Mouse (Mus musculus) B cell, adult (primary cell): ENCODE measurements around the gene Gm28434. TPM values are rescaled to one million over a fixed set of nuclear protein-coding genes. Genes with fewer than 3 reads are reported as not detected.

Experiments
- total RNA-seq: library from RNA; stranded (reverse); gene quantifications from 4 replicates; pipeline ENCODE4 v1.2.4, GENCODE M21; 2023; ENCODE audit not compliant: inconsistent age

Gm28434 gene
- total RNA-seq: not detected in 4 replicates

DNA sequence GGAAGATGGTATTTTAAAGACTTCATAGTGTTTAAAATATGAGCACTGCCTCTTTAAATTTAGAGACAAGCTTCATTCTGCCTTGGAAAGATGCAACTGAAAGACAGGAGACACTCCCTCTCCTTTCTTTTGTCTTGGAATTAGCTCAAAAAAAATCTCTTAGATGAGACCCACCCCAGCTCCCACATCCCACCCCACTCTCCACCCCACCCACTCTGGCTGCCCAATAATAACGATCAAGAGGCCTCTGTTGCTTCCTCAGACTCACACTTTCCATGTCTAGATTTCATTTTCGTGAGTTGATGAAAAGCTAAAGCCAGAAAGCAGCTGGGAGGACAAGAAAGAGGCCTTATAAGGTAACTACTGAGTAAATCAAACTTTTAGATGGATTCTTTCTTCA lies at the start of gene Gm28434, which contains the start of gene 2310003L06Rik:
Gene Gm28434, plus strand, starts transcription at position 317 of the 400 bp plus-strand sequence.
Gene 2310003L06Rik, plus strand, starts transcription at position 259 of the 400 bp plus-strand sequence.

DNA sequence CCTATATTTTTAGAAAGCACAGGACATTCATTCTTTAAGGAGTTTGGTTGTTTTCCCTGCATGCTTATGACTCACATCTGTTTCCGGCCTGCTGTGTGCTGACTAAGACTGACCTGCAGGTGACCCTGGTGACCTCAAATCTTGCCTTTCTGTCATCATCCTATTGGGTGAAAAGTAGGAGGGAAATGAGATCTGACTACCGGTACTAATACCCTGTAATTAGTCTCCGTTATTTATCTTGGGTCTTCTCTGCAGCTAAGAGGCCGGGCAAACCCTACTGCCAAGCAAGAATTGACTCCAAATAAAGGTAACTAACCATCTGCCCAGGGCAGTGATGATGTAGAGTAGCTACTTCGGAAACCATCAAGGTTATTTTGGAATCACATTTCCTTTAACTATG lies 43.9 kb upstream of the Gm28434 start, which contains the start of gene Csn3:
Gene Csn3, plus strand, starts transcription at position 208 of the 400 bp plus-strand sequence.

DNA sequence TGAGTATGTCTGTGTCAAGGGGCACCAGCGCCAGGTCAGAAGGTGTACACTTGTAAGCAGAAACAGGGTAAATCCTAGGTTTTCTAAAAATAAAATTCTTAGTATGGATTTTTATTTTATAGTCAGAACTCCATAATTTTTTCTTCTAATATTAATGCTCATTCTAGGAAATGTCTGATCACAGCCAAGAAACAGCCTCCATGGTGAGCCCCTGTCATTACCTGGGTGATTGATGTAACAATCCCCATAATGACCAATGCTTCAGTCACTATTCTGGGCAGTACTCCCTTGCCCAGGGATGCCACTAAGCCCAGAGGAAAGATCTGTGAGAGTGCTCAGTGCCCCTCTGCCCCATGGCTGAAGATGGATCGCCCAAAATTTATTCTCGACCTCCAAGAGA lies 9.8 kb downstream of the Gm28434 start, which contains the start of gene Cabs1:
Gene Cabs1, plus strand, starts transcription at position 301 of the 400 bp plus-strand sequence.

DNA sequence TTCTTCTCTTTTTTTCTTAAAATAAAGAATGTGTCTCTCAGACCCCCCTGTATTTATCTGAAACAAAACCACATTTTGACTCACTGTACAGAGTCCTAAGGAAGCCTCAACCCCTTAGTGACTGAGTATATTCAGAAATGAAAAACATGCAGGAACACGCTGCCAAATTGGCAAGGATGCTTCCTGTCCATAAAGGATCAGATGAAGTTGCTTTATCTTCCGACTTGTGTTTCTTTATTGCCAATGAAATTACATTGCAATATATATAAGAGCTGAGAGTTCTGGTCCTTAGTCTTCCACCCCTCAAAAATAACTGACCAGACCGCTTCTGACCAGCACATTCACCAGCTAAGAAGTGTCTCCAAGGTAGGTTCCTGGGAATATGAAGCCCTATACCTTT lies 32.9 kb downstream of the Gm28434 start, which contains the start of gene Smr3a:
Gene Smr3a, plus strand, starts transcription at position 301 of the 400 bp plus-strand sequence.

Other genes starting within 250 kb of the Gm28434 start
- gene Csn1s2a, start 194.9 kb upstream of the Gm28434 start, total RNA-seq: not detected in 4 replicates
- not detected in 4 replicates for gene Csn1s2b, start 161.4 kb upstream of the Gm28434 start, total RNA-seq
- not detected in 4 replicates for gene Prr27, start 143.8 kb upstream of the Gm28434 start, total RNA-seq
- not detected in 4 replicates for gene Odam, start 84.5 kb upstream of the Gm28434 start, total RNA-seq
- not detected in 4 replicates for gene Csn3, start 43.9 kb upstream of the Gm28434 start, total RNA-seq
- not detected in 4 replicates for gene 2310003L06Rik, start 58 bp upstream of the Gm28434 start, total RNA-seq
- not detected in 4 replicates for gene Cabs1, start 9.9 kb downstream of the Gm28434 start, total RNA-seq
- gene Smr3a, start 33.0 kb downstream of the Gm28434 start, total RNA-seq: not detected in 4 replicates
- gene Smr2, start 117.0 kb downstream of the Gm28434 start, total RNA-seq: not detected in 4 replicates
- not detected in 4 replicates for gene Gm11116, start 142.0 kb downstream of the Gm28434 start, total RNA-seq
- gene Gm11115, start 184.6 kb downstream of the Gm28434 start, total RNA-seq: not detected in 4 replicates